Mouse (Mus musculus): ENCODE results near the gene Hsd3b7. TPM values are rescaled to one million over a fixed set of nuclear protein-coding genes. Genes with fewer than 3 reads are reported as not detected.

Hsd3b7 gene
- polyA plus RNA-seq (2015; fragmentation: Nextera tagmentation; extraction: Ambion mirVana) = 9.6 TPM in 2 replicates

GRCm38 (mm10) chr7:127800435-127801009 is at the start of gene Hsd3b7:
Hsd3b7 (plus strand) TSS chr7:127800604.
- H3K27me3 ChIP-seq = no peaks in the 10 kb centered on the region
- no peaks in the 10 kb centered on the region for H3K9me3 ChIP-seq
- 25% methylated on average over 6 of the region's 6 CpGs for WGBS
- H3K4me3 ChIP-seq = peak within 1 kb of the TSS; percentile 9; the same call in 1 of the 2 replicates
- H3K9ac ChIP-seq = peak within 1 kb of the TSS; percentile 58
- peak within 1 kb of the TSS; percentile 35; the same call in 1 of the 2 replicates for H3K27ac ChIP-seq
- peaks cover 84% of the 10 kb centered on the region for H3K36me3 ChIP-seq
- ATAC-seq (ENCODE audit: low FRiP score) = peak; percentile 75
- peaks cover 9% of the 10 kb centered on the region for H3K4me1 ChIP-seq (replicated peaks)
- peak within 1 kb of the TSS; percentile 35 for H3K4me2 ChIP-seq

DNA sequence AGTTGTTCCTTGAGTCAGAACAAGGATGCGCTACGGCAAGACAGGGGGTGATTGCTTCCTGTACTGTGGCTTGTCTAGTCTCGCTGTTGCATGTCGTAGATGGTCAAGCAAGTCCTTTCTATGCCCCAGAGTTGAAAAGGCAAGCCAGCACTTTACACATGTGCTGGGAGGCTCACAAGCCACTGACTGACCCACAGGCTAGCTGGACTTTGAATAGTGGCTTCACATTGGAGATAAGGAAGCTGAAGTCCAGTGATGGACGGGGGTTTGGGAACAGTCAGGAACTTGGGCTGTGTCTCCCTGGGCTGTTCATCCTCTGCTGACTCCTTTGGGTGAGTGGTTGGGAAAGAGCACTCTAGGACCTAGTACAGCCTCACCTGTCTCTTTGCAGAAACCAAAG is 48.8 kb upstream of the Hsd3b7 start:
- Histone ChIP-seq H3K27ac (no peak overlapping the region), H3K9me3 (no peaks in the 10 kb centered on the region), H3K4me3 (no peak overlapping the region), H3K9ac (no peak overlapping the region), H3K4me2 (no peak overlapping the region), H3K27me3 (no peaks in the 10 kb centered on the region), H3K4me1 (replicated peaks) (peaks cover 58% of the 10 kb centered on the region), H3K36me3 (peaks cover 86% of the 10 kb centered on the region)
- WGBS = 95% methylated on average over 5 of the region's 5 CpGs
- ATAC-seq (ENCODE audit: low FRiP score) = no peak

DNA sequence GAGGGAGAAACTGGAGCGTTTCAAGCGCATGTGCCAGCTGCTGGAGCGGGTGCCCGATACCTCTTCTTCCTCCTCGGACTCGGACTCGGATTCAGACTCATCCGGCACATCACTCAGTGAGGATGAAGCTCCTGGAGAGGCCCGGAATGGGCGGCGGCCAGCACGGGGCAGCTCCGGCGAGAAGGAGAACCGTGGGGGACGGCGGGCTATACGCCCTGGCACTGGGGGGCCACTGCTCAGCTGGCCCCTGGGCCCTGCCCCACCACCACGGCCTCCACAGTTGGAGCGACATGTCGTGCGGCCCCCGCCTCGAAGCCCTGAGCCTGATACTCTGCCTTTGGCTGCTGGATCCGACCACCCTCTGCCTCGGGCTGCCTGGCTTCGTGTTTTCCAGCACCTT is 48.3 kb upstream of the Hsd3b7 start:
- no peaks in the 10 kb centered on the region for H3K9me3 ChIP-seq
- H3K27ac ChIP-seq = no peak overlapping the region
- peaks cover 91% of the 10 kb centered on the region for H3K36me3 ChIP-seq
- ATAC-seq (ENCODE audit: low FRiP score) = no peak
- H3K4me1 ChIP-seq (replicated peaks) = peaks cover 60% of the 10 kb centered on the region
- no peaks in the 10 kb centered on the region for H3K27me3 ChIP-seq
- H3K4me2 ChIP-seq = no peak overlapping the region
- no peak overlapping the region for H3K4me3 ChIP-seq
- 95% methylated on average over 27 of the region's 27 CpGs for WGBS
- no peak overlapping the region; the same call in 1 of the 2 replicates for H3K9ac ChIP-seq

GRCm38 (mm10) chr7:127753158-127753557 is 47.2 kb upstream of the Hsd3b7 start:
- no peak overlapping the region for H3K4me3 ChIP-seq
- H3K9ac ChIP-seq = peak overlapping the region; percentile 29
- no peaks in the 10 kb centered on the region for H3K9me3 ChIP-seq
- no peak overlapping the region for H3K27ac ChIP-seq
- ATAC-seq (ENCODE audit: low FRiP score) = no peak
- H3K27me3 ChIP-seq = no peaks in the 10 kb centered on the region
- H3K4me1 ChIP-seq (replicated peaks) = peaks cover 55% of the 10 kb centered on the region
- no peak overlapping the region for H3K4me2 ChIP-seq
- 84% methylated on average over 5 of the region's 5 CpGs for WGBS
- H3K36me3 ChIP-seq = peaks cover 100% of the 10 kb centered on the region

- 93% methylated on average over 7 of the region's 7 CpGs for WGBS
- peak overlapping the region; percentile 59; the same call in 1 of the 2 replicates for H3K9ac ChIP-seq
- H3K4me2 ChIP-seq = no peak overlapping the region
- H3K27me3 ChIP-seq = no peaks in the 10 kb centered on the region
- peaks cover 98% of the 10 kb centered on the region for H3K36me3 ChIP-seq
- no peak overlapping the region for H3K4me3 ChIP-seq
- H3K27ac ChIP-seq = no peak overlapping the region
- peaks cover 51% of the 10 kb centered on the region for H3K4me1 ChIP-seq (replicated peaks)
- no peak for ATAC-seq (ENCODE audit: low FRiP score)
- no peaks in the 10 kb centered on the region for H3K9me3 ChIP-seq
Measured at GRCm38 (mm10) chr7:127753741-127754140, 46.7 kb upstream of the Hsd3b7 start.

DNA sequence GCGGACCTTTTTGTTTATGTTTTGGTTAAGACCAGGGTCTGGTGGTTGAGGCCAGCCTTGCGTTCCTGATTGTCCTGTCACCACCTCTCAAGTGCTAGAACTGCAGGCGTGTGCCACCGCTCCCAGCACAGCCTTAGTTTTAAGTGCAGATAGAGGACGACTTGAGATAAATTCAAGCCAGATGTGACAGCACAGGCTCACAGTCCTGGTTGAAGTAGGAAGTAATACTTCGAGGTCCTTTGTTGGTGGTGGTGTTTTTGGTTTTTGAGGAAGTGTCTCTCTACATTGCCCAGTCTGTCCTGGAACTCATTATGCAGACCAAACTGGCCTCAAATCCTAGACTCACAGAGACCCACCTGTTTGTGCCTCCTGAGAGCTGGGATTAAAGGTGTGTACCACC is 40.7 kb upstream of the Hsd3b7 start:
- Histone ChIP-seq H3K27ac (no peak overlapping the region), H3K36me3 (peaks cover 81% of the 10 kb centered on the region), H3K27me3 (no peaks in the 10 kb centered on the region), H3K4me2 (no peak overlapping the region), H3K4me3 (no peak overlapping the region), H3K4me1 (replicated peaks) (peaks cover 31% of the 10 kb centered on the region), H3K9ac (0 out of 2 replicates have a peak overlapping the region, but pooled peaks have one; percentile 13), H3K9me3 (no peaks in the 10 kb centered on the region)
- ATAC-seq (ENCODE audit: low FRiP score) = no peak
- 84% methylated on average over 6 of the region's 6 CpGs for WGBS

DNA sequence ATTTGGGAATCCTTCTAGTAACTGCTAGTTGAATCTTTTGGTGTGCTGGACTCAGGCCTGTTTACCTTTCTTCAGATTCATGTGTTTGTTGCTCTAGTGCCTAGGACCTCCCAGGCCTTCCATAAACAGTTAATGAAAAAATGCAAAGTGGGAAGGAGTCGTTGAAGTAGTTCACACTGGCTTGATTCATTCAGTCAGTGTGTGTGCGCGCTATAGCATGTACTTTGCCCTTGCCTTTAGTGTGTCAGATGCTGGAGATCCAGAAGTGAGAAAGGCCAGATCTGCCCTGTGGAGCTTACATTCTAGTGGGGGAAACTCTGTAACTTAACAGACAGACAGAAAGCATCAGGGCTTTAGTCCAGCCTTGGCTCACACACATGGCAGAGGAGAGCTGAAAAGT is 39.9 kb upstream of the Hsd3b7 start:
- Histone ChIP-seq H3K4me2 (no peak overlapping the region), H3K27me3 (no peaks in the 10 kb centered on the region), H3K36me3 (peaks cover 81% of the 10 kb centered on the region), H3K9ac (no peak overlapping the region), H3K4me1 (replicated peaks) (peaks cover 25% of the 10 kb centered on the region), H3K27ac (no peak overlapping the region), H3K4me3 (no peak overlapping the region), H3K9me3 (no peaks in the 10 kb centered on the region)
- 91% methylated on average over 3 of the region's 3 CpGs for WGBS
- no peak for ATAC-seq (ENCODE audit: low FRiP score)

DNA sequence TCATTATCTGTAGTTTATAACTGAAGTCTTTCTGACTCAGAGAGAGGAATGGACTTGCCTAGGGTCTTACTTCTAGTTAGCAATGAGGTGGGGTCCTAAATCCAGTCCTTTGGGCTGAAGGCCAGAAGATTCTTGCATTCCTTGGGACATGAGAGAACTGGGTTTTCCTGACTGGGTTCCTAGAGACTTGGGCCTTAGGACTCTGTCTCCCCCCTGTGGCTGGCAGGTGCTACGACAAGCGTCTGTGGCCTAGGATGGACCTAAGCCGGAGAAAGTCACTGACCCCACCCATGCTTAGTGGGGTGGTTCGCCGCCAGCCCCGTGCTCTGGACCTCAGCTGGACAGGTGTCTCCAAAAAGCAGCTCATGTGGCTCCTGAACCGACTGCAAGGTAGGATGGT is 39.4 kb upstream of the Hsd3b7 start:
- no peak overlapping the region for H3K4me3 ChIP-seq
- no peak for ATAC-seq (ENCODE audit: low FRiP score)
- H3K27me3 ChIP-seq = no peaks in the 10 kb centered on the region
- WGBS = 52% methylated on average over 7 of the region's 7 CpGs
- no peaks in the 10 kb centered on the region for H3K9me3 ChIP-seq
- H3K4me2 ChIP-seq = no peak overlapping the region
- no peak overlapping the region for H3K9ac ChIP-seq
- H3K36me3 ChIP-seq = peaks cover 81% of the 10 kb centered on the region
- no peak overlapping the region for H3K27ac ChIP-seq
- H3K4me1 ChIP-seq (replicated peaks) = peaks cover 20% of the 10 kb centered on the region

DNA sequence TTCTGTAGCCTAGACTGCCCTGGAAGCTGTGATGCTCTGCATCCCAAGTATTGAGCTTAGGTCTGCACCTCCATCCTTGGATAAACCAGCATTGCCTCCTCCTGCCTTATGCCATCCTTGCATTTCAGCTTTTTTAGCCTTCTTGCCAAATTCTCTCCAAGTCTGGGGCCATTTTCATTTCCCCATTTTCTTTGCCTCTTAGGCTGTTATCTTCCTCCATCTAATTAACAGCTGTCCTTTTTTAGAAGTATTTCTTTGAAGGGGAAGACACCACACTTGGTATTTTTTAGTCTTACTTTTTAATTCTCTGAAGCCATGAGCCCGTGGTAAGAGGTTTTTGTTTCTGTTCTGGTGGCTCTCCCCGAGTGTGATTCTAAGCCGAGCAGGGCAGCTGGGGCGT is 36.8 kb upstream of the Hsd3b7 start:
- peaks cover 10% of the 10 kb centered on the region for H3K4me1 ChIP-seq (replicated peaks)
- H3K9ac ChIP-seq = no peak overlapping the region
- no peak overlapping the region for H3K4me2 ChIP-seq
- H3K27me3 ChIP-seq = no peaks in the 10 kb centered on the region
- no peak overlapping the region for H3K27ac ChIP-seq
- 94% methylated on average over 4 of the region's 4 CpGs for WGBS
- peaks cover 81% of the 10 kb centered on the region for H3K36me3 ChIP-seq
- no peak for ATAC-seq (ENCODE audit: low FRiP score)
- H3K4me3 ChIP-seq = no peak overlapping the region
- H3K9me3 ChIP-seq = no peaks in the 10 kb centered on the region

- Histone ChIP-seq H3K9me3 (no peaks in the 10 kb centered on the region), H3K9ac (no peak overlapping the region), H3K4me3 (no peak overlapping the region), H3K4me1 (replicated peaks) (peaks cover 28% of the 10 kb centered on the region), H3K36me3 (peaks cover 73% of the 10 kb centered on the region), H3K4me2 (no peak overlapping the region), H3K27ac (no peak overlapping the region), H3K27me3 (no peaks in the 10 kb centered on the region)
- no peak for ATAC-seq (ENCODE audit: low FRiP score)
- WGBS = 91% methylated on average over 2 of the region's 2 CpGs
Measured at GRCm38 (mm10) chr7:127765756-127766155, 34.6 kb upstream of the Hsd3b7 start.

GRCm38 (mm10) chr7:127766851-127767609 is 33.4 kb upstream of the Hsd3b7 start:
- Histone ChIP-seq H3K36me3 (peaks cover 62% of the 10 kb centered on the region), H3K4me1 (replicated peaks) (peaks cover 30% of the 10 kb centered on the region), H3K27me3 (no peaks in the 10 kb centered on the region), H3K9ac (no peak overlapping the region), H3K4me2 (no peak overlapping the region), H3K4me3 (no peak overlapping the region), H3K27ac (no peak overlapping the region), H3K9me3 (no peaks in the 10 kb centered on the region)
- no peak for ATAC-seq (ENCODE audit: low FRiP score)
- 83% methylated on average over 17 of the region's 17 CpGs for WGBS

DNA sequence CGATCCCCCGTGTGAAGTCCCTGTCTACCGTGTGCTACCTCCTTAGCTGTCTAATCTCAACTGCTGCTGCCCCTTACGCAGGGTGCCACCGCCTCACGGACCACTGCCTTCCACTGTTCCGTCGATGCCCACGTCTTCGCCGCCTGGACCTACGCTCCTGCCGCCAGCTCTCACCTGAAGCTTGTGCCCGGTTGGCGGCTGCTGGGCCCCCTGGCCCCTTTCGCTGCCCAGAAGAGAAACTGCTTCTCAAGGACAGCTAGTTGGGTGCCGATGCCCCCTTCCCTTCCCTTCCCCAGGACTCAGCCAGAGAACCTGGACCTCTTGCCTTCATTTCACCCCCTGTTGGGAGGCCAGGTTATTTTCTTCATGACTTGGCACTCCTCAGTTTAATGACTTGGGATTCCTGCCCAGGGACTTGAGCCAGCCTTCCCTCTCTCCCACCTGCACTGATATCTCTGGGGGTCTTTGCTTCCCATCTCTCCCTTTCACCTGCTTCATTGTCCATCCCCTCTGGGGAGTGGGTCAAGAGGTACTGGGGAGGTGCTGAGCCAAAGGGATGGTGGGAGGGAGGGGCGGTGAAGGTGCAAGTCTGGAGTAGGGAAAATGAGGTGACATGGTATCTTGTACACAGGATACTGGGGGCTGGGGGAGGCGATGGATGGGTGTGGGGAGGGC is 32.6 kb upstream of the Hsd3b7 start:
- no peak overlapping the region for H3K4me2 ChIP-seq

More for the DNA sequence above, 32.6 kb upstream of the Hsd3b7 start:
- no peak overlapping the region for H3K4me3 ChIP-seq
- peak overlapping the region; percentile 24; the same call in 1 of the 2 replicates for H3K27ac ChIP-seq
- H3K4me1 ChIP-seq (replicated peaks) = peaks cover 30% of the 10 kb centered on the region
- no peaks in the 10 kb centered on the region for H3K27me3 ChIP-seq
- H3K36me3 ChIP-seq = peaks cover 57% of the 10 kb centered on the region
- peak overlapping the region; percentile 49; the same call in 1 of the 2 replicates for H3K9ac ChIP-seq
- no peaks in the 10 kb centered on the region for H3K9me3 ChIP-seq
- WGBS = 93% methylated on average over 19 of the region's 19 CpGs
- ATAC-seq (ENCODE audit: low FRiP score) = no peak
